Mouse (Mus musculus) urinary bladder, postnatal 25 days (tissue): Measurements from ENCODE around the gene Gm21748.
"Not testable (repeated sequence)": the region's sequence is repeated elsewhere in the genome, so short reads cannot be mapped to it uniquely, and the experiment has no call there.

Experiments
- DNase-seq: peaks from one replicate; pipeline ENCODE4 v3.0.0; 2022; ENCODE audit warnings: low spot score

Gene Gm21748

GRCm38 (mm10) chrY:90839077-90839476 is at the start of gene Gm21748:
TSS of gene Gm21748 (minus strand) at chrY:90839177.
- not testable (repeated sequence) for DNase-seq
